Mouse (Mus musculus): ENCODE measurements around the gene Prpf40a.

DNA sequence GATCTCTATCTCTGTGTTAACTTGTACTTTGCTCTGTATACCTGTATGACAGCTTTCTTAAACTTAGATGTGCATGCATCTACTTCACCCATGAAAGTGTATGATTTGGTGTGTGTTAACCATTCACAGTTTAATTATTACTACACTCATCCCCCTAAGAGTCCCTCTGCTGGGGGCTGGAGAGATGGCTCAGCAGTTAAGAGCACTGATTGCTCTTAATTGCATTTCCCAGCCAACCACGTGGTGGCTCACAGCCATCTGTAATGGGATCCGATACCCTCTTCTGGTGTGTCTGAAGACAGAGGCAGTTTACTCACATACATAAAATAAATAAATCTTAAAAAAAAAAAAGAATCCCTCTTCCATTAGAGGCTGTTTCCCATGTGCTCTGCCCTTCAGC lies 91.0 kb downstream of the Prpf40a start:
- TF ChIP-seq POLR2A (IDR thresholded peaks at IDR 0.05; ENCODE audit: insufficient read depth, low read depth, low read length) (no peak), CTCF (IDR thresholded peaks at IDR 0.05; ENCODE audit: insufficient read depth, low read depth, low read length) (no peak)

Measured in olfactory bulb, adult 2 months (tissue).